Mouse (Mus musculus): ENCODE data around the gene Capzb.
A peak's percentile ranks its signal among the peaks of the same experiment; 100 is the strongest.

Gene Capzb

DNA sequence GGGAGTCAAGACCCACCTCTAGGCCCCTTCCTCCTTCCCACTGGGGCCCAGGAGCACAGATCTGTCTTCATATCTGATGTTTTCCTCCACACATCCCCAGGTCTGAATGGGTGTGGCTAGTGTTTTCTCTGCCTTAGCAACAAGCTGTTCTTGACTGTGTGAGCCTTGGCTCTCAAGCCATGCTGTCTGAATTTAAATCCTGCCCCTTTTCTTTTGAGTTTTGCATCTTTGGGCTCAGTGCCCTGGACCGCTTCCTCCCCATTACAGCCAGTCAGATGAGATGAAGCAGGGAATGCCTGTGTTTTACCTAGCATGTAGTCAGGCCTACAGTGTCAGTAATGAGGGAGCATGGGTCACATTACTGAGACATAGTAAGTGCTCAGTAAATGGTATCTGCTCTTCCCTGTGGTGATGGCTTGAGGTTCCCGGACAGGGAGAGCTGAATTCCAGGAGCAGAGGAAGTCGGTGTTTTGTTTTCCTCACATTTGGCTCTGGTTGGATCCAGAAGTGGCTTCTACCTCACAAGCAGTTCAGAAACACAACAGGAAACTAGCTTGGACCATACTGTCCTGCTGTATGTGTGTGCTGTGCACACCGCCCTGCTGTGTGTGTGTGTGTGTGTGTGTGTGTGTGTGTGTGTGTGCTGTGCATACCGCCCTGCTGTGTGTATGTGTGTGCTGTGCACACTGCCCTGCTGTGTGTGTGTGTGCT lies 16.6 kb downstream of the Capzb start:
- DNase-seq (ENCODE audit: low spot score): no peak

DNA sequence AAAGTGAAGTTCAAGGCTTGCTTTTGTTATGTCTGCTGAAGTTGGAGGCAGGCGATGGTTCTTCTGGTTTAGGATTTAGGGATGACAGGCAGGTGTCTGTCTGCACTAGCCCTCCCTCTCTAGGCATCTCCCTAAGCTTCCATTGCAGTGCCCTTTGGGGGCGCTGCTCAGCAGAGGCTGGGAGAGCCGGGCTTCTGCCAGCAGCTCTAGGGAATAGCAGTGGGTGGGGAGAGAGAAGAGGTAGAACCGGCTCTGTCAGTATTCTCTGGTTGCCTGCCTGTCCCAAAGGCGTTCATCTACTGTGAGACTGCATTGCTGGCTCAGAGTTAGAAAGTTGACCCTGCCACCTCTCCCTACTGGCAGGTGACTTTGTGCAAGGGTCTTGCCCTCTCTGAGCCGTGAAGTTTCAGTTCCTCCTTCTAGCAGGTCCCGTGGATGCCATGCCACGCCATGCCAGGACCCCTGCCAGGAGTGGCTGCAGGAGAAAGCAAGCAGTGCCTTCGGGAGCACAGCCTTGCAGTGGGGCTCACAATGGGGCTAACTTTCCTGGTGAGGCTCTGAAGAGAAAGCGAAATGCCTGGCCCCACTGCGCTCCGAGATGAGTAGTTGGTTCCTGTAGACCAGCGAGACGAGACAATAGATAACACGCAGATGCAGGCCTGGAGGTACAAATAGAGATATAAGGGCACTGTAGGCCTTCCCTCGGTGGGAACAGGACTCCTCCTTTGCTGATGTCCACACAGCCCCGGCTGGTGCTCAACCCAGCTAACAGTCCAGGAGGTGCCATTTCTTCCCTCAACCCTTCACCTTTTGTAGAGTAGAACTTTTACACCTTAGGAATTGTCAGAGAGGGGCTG lies 19.5 kb downstream of the Capzb start:
- DNase-seq (ENCODE audit: low spot score): no peak

DNA sequence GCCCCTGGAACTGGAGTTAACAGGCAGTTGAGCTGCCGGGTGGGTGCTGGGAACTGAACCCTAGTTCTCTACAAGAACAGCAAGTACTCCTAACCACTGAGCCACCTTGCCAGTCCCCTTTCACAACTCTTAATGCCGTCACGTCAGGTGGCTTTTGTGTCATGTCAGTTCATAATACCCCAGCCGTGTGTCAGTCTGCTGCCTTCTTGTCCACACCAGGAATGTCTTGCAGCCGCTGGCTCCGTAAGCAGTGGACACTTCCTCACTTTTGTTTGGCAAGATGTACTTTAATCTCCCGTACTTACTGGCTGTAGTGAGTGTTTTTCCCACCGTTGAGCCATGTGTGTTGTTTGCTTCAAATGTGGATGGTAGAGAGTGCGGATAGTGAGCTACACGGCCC lies 20.4 kb downstream of the Capzb start:
- DNase-seq (ENCODE audit: low spot score): no peak

DNA sequence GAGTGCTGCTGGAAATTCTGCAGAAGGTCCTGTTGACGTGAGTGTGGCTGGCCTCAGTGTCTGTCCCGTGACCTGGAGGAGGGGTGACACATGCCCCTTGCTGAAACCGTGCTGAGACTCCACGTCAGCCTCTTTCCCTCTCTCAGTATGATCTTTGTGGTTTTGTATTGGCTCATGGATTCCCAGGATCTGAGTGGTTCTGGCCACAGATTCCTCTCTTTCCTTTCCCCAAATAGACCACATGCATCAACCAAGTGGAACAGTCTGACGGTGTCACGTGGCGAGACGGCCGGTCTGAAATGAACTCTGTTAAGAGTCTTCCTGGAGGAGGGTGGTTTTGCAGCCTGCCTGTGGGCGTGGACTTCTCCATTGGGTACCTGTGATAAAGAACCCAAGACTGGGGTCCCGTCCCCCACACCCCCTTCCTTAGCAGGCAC lies 21.3 kb downstream of the Capzb start:
- no peak for DNase-seq (ENCODE audit: low spot score)

DNA sequence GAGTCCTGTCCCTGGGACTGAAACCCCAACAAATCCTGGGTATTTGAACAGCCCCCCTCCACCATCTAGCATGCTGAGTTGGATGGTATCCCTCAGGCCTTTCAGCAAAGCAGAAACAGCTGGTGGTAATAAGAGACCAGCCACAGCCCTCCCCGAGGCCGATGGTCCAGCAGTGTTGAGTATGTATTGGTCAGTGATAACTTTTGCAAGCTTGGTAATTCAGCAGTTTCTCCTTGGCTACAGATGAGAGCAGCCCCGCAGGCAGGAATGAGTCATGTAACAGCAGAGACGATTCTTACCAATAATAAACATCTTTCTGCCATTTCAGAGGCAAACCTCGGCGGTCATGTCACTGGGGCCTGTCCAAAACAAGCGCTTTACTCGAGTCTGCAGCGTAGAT lies 23.9 kb downstream of the Capzb start:
- no peak for DNase-seq (ENCODE audit: low spot score)

DNA sequence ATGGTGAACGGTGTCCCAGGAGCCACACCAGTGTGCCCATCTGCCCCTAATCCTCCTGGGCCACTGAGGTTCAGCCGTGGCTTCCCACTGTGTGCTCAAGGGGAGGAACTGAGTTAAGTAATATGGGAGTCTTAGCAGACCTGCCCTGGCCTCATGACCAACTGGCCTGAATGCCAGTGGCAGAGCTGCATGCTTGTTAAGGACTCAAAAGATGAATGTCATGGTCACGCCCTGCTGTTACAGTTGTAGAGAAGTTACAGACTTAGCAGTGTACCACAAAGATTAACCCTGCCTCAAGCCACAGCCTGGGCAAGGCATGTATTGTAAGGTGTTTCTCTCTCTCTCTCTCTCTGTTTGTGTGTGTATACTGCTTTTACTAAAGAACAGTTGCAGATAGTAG lies 25.8 kb downstream of the Capzb start:
- DNase-seq (ENCODE audit: low spot score): no peak

DNA sequence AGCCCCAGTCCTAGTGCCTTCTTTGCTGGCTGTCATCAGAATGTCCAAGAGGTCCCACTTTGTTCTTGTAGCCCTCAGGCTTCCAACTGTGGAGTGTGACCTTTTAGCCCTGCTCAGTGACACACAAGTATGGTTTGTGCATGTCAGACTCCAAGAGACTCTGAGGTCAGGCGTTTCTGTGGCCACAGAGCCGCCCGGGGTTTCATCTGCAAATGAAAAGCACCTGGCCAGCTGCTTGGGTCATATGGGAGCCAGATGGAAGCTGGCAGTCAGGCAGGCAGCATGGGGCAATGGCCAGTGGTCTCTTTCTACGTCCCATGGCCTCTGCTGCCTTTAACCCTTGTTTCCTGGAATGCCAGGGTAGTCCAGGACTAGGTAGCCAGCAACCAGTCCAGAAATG lies 27.0 kb downstream of the Capzb start:
- no peak for DNase-seq (ENCODE audit: low spot score)

DNA sequence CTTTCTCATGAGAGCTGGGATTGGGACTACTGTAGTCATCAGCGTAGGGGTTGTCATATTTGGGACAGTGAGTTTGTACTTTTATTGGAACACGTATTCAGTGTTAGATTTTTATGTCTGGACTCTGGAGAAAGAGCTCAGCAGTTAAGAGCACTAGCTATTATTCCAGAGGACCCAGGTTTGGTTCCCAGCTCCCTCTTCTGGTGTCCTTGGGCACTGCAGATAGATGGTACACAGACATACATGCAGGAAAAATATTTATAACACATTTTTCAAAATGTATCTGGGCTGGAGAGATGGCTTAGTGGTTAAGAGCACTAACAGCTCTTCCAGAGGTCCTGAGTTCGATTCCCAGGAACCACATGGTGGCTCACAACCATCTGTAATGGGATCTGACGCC lies 28.3 kb downstream of the Capzb start:
- no peak for DNase-seq (ENCODE audit: low spot score)

DNA sequence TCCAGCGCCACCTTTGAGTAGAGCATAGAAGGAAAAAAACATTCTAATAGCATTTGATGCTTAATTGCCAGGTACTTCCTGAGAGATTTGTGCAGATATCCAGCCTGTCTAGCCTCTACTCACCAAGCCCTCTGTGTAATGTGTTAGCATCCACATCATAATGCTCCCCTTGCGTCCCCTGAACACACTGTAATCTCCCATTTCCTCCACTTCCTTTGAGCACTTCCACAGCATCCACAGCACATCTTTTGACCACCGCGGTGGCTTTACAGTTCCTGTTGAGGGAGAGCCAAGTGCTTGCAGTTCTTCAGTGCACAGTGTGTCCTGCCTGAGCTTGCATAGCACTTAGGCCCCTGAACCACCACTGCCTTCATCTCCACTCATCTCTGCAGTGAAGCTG lies 29.1 kb downstream of the Capzb start:
- DNase-seq (ENCODE audit: low spot score): no peak

DNA sequence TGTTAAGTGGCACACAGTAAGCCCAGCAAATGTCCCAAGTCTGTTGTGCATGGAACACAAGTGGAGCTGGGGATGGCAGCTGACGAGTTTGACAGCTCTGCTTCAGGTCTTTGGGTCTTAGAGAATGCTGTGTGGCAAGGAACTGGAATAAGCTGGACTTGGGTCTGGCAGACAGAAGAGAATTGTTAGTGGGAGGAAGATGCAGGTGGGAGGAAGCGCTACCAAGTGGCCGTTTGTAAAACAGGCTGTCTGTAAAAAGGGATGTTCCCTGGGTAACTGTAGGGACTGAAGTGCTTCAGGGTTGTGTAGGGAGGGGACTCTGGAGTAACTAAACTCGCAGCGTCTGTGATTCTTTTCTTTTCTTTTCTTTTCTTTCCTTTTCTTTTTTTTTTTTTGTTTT lies 32.4 kb downstream of the Capzb start:
- DNase-seq (ENCODE audit: low spot score): no peak

DNA sequence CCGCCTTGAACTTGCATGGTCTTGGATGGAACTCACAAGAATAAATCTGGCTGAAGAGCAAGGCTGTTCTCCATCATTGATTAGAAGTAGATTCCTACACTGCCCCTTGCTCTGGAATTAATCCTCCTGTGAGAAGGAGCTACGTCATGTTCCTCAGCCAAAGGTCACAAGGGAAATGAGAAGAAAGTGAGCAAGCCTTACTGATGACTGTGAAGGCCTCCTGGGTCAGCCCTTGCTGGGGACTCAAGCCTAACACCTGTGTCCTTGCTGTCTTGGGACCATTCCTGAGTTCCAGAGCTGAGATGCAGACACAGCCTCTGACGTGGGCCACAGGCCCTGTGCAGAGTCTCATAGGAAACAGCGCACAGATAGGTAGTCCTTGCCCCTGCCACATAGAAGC lies 33.2 kb downstream of the Capzb start:
- DNase-seq (ENCODE audit: low spot score): no peak

DNA sequence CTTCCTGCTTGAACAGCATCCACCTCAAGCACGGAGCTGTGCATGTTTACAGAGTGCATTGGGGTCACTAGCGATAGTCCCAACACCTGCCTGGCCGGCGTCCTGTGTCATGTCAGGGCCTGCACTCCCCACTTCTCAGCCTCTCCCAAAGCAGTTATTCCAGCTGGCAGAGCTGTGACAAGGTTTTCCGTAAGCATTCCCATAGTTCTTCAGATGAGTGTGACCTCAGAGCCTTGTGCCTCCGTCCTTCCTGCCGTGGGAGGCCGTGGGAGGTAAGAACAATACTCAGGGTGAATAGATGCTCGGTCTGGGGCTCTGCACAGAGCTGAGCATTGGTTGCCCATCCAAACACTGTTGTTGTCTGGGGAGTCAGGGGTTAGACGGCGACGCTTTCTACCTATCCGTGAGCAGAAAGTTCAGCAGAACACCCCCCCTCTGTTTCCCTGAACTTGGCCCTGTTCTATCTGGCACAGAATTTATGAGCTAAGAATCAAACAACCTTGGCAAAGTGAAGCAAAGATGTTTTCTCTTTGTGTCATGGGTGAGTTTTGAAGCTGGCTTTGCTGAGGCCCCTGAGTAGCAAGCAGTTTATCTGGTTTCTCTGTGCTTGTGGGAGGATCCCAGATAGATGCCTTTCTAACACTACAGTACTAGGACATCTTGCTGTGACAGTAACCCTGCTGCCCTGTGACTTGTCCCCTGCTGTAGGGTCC lies 34.0 kb downstream of the Capzb start:
- peak; percentile 48 for DNase-seq (ENCODE audit: low spot score)

DNA sequence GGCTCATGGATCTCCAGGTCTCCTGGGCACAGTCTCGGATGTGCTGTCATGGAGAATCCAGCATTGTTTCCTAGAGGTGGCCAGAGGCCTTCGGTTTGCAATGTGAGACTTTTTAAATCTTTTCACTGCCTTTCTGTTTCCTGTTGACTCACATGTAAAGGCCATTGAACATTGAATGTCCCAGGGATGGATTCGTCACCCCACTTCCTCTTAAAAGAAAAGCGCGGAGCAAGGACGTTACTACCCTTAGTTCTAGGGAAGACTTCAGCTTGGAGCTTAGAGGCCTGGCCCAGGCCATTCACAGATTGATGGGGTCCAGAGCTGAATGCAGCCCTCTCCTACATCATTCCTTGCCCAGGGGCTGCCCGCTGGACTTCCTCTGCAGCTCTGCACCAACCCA lies 35.2 kb downstream of the Capzb start:
- no peak for DNase-seq (ENCODE audit: low spot score)

DNA sequence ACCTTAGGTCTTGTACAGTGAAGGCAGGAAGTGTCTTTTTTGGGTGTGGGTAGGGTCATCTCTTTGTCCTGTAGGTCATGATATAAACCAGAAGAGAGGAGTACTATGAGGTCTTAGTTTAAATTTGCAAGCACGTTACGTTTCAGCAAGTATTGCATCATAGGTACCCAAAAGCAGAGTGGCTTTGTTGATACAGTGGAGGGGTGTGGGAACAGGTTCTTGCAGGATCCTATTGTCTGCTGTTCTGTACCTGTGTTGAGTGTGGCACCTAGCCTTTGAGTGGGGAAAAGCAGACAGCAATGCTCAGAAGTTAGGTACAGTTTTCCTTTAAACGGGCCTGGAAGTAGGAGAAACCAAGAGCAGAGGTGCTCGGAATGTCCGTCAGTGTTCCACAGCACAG lies 36.6 kb downstream of the Capzb start:
- no peak for DNase-seq (ENCODE audit: low spot score)

DNA sequence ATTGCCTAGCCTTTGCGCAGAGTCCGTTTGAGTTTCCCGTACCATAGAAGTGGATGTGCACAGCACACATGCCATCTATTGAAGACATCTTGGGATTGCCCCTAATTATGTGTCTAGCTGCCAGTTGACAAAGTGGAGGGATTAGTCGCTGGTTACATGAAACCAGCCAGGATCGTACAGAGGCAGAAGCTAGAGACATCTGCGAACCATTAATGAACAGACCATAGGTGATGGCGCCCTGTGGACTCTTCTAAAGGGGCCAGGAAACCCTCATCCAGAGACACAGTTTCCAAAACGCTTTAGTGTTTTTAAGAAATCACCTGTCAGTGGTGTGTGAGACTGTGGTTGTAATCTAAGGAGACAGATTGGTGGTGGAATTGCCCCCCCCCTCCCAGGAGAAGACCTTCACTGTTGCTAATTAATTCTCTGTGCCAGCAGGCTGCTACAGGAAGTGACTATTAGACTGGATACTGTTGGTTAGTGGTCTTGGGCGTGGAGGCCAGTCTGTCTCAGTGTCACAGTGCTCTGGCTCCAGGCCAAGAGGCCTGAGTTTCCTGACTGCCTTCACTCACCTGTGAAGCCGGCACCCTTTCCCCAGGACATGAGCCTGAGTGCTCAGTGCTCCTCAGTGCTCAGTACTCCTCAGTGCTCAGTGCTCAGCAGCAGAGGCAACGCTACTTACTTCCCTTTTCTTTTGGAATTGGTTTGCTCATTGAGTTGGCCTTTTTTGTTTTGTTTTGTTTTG lies 37.8 kb downstream of the Capzb start:
- no peak for DNase-seq (ENCODE audit: low spot score)

DNA sequence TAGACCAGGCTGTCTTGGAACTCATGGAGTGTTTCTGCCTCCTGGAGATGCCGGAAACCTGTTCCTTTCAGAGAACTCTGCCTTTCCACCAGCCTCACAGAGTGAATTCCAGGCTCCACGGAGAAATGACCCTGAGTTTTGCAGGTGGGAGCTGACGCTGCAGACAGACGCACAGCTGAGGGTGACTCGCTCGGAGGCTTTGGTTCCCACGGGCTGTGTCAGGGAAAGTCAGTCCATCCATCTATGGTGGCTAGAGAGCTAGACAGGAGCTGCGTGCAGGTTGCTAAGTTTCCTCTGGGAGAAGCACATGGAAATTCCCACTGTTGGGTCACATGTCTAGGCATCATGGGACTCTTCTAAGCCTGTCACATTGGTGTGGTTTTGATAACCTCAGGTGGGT lies 38.5 kb downstream of the Capzb start:
- DNase-seq (ENCODE audit: low spot score): no peak

DNA sequence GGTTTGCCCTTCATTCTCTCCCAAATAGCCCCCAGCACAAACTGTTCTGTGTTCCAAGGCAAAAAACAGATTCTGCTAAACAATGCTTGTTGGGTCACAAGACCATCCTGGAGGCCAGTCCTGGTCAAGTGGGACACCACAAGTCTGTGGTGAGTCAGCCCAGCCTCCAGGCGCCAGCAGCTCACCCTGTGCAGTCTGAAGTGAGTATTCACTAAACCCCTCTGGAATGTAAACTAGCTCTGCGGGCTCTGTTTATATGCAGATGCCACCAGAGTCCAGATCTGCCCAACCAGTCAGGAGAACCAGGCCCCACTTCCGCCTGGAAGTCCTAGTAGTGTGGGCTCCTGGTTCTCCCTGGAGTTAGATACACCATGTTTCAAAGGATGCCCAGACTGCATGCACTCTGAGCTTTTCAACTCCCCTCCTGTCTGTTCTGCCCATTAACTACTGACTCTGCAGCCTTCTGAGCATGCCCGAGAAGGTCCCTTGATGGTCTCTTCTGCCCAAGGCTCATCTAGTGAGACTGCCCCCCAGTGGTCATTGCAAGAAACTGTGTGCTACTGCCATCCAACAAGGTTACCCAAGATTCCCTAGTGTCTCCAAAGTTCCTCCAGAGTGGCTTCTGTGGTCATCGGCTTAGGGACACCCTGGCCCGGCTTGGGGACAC lies 39.9 kb downstream of the Capzb start:
- DNase-seq (ENCODE audit: low spot score): peak; percentile 29

DNA sequence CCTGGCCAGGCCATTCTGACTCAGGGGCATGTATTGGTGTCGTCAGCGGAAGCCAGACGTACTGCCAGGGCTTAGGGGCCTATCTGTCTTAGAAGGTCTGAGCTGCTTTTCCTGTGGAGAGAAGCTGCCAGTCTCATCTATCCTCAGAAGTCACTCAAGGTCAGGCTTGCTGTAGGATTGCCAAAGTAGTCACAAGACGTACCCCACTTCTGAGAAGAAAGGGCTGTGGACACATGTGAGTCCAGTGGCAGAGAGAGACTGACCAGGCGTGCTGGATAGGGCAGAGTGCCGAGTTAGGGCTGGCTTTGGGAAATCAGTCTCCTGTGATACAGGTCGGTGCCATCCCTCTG lies 40.4 kb downstream of the Capzb start:
- DNase-seq (ENCODE audit: low spot score): peak; percentile 36

DNA sequence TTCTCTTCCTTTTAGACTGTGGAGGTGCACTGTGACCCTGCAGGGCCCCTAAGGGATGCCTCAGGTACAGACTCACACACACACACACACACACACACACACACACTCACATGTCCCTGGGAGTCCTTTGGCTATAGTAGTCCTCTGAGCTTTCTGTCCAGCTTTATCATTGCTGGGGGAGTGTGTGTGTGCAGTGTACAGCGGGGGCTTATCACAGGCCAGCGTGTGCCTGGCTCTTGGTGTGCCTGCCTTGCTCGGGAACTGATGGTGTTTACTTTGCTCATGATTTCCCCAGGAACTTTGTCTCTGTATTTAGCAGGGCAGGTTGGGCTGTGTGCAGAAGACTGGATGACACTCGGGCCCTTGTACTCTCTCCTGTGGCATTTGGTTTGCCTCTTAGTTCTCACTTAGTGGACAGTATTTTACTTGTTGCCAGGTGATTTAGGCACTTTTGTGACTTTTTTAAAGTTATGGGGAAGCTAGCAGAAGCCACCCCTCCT lies 41.1 kb downstream of the Capzb start:
- DNase-seq (ENCODE audit: low spot score): peak; percentile 45

DNA sequence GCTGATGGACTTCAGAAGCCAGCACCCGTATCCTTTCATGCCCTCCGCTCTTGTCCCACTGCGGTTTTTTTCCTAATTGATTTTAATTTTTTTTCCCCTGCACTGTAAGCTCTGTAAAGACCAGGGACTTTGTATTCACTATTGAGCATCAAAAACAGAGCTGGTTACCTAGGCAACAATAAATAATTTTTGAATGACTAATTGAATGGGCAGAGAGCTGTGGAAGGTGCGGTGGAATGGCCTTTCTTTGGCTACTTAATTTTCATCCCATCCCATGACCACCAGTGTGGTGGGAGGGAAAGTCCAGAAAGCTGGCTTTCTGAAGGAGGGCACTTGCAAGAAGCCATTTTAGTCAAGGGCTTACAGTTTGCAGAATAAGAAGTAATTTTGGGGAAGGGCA lies 41.6 kb downstream of the Capzb start:
- DNase-seq (ENCODE audit: low spot score): no peak

DNA sequence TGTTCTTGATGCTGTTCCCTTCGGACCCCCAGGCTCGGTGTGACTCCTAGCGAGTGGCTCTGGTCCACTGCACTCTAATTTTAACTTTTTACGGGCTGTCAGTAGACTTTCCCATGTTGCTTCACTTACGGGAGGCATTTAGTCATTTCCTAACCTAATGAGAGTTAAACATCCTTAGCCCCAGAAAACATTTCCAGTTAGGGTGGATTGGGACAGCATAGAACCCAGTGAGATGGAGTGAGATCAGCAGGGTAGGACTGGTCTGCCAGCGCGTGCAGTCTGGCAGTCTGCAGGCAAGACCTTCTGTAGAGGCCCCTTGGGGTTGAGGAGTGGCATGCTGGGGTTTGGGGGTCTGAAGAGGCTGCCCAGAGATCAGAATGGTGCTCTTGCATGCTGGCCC lies 42.9 kb downstream of the Capzb start:
- no peak for DNase-seq (ENCODE audit: low spot score)

DNA sequence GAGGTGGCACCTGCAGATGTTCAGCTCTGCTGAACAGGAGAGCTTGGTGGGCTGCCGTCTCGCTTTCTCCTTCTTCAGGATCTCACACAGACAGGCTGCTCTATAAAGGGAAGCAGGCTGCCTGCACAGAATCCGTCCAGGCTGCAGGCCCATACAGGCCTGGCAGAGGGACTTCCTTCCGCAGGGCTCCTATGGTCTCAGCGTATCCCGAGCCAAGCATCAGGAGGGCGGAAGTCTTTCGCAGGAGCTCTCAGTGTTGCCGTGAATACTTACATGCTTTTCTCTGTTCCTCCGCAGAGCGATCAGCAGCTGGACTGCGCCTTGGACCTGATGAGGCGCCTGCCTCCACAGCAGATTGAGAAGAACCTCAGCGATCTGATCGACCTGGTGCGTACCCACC lies 45.9 kb downstream of the Capzb start:
- no peak for DNase-seq (ENCODE audit: low spot score)

Measured in testis, postnatal 14 days (tissue).